Mouse (Mus musculus): ENCODE results near the gene Wdr24. TPM values are rescaled to one million over a fixed set of nuclear protein-coding genes. Genes with fewer than 3 reads are reported as not detected.

Wdr24 gene
- polyA plus RNA-seq, 1 experiment from 2014 or later: 11.2 TPM

Other genes starting within 250 kb of the Wdr24 start
- gene Lmf1, start 244.5 kb upstream of the Wdr24 start, polyA plus RNA-seq (2014; fragmentation: Illumina TruSeq; extraction: RNeasy Lipid Tissue Mini Kit (QIAGEN cat#74804); ENCODE audit: low read depth, low replicate concordance): 26.1 TPM
- gene Gng13, start 106.5 kb upstream of the Wdr24 start, polyA plus RNA-seq (2014; fragmentation: Illumina TruSeq; extraction: RNeasy Lipid Tissue Mini Kit (QIAGEN cat#74804); ENCODE audit: low read depth, low replicate concordance): 0.99 TPM
- gene Chtf18, start 96.2 kb upstream of the Wdr24 start, polyA plus RNA-seq (2014; fragmentation: Illumina TruSeq; extraction: RNeasy Lipid Tissue Mini Kit (QIAGEN cat#74804); ENCODE audit: low read depth, low replicate concordance): 1.4 TPM
- gene Rpusd1, start 96.0 kb upstream of the Wdr24 start, polyA plus RNA-seq (2014; fragmentation: Illumina TruSeq; extraction: RNeasy Lipid Tissue Mini Kit (QIAGEN cat#74804); ENCODE audit: low read depth, low replicate concordance): 9.4 TPM
- gene Mslnl, start 87.6 kb upstream of the Wdr24 start, polyA plus RNA-seq (2014; fragmentation: Illumina TruSeq; extraction: RNeasy Lipid Tissue Mini Kit (QIAGEN cat#74804); ENCODE audit: low read depth, low replicate concordance): not detected
- 18.6 TPM for gene Msln, start 69.2 kb upstream of the Wdr24 start, polyA plus RNA-seq (2014; fragmentation: Illumina TruSeq; extraction: RNeasy Lipid Tissue Mini Kit (QIAGEN cat#74804); ENCODE audit: low read depth, low replicate concordance)
- gene Narfl, start 49.9 kb upstream of the Wdr24 start, polyA plus RNA-seq (2014; fragmentation: Illumina TruSeq; extraction: RNeasy Lipid Tissue Mini Kit (QIAGEN cat#74804); ENCODE audit: low read depth, low replicate concordance): 41.3 TPM
- 15.1 TPM for gene Haghl, start 38.0 kb upstream of the Wdr24 start, polyA plus RNA-seq (2014; fragmentation: Illumina TruSeq; extraction: RNeasy Lipid Tissue Mini Kit (QIAGEN cat#74804); ENCODE audit: low read depth, low replicate concordance)
- 0.26 TPM for gene Ccdc78, start 37.0 kb upstream of the Wdr24 start, polyA plus RNA-seq (2014; fragmentation: Illumina TruSeq; extraction: RNeasy Lipid Tissue Mini Kit (QIAGEN cat#74804); ENCODE audit: low read depth, low replicate concordance)
- 41.4 TPM for gene Fam173a, start 30.7 kb upstream of the Wdr24 start, polyA plus RNA-seq (2014; fragmentation: Illumina TruSeq; extraction: RNeasy Lipid Tissue Mini Kit (QIAGEN cat#74804); ENCODE audit: low read depth, low replicate concordance)
- gene AC134908.4, start 28.0 kb upstream of the Wdr24 start, polyA plus RNA-seq (2014; fragmentation: Illumina TruSeq; extraction: RNeasy Lipid Tissue Mini Kit (QIAGEN cat#74804); ENCODE audit: low read depth, low replicate concordance): not detected
- 31.5 TPM for gene Metrn, start 26.5 kb upstream of the Wdr24 start, polyA plus RNA-seq (2014; fragmentation: Illumina TruSeq; extraction: RNeasy Lipid Tissue Mini Kit (QIAGEN cat#74804); ENCODE audit: low read depth, low replicate concordance)
- gene Fbxl16, start 14.5 kb upstream of the Wdr24 start, polyA plus RNA-seq (2014; fragmentation: Illumina TruSeq; extraction: RNeasy Lipid Tissue Mini Kit (QIAGEN cat#74804); ENCODE audit: low read depth, low replicate concordance): 2.1 TPM
- gene Jmjd8, start 5.2 kb downstream of the Wdr24 start, polyA plus RNA-seq (2014; fragmentation: Illumina TruSeq; extraction: RNeasy Lipid Tissue Mini Kit (QIAGEN cat#74804); ENCODE audit: low read depth, low replicate concordance): 31.6 TPM
- 133 TPM for gene Stub1, start 9.8 kb downstream of the Wdr24 start, polyA plus RNA-seq (2014; fragmentation: Illumina TruSeq; extraction: RNeasy Lipid Tissue Mini Kit (QIAGEN cat#74804); ENCODE audit: low read depth, low replicate concordance)
- 1.1 TPM for gene Rhbdl1, start 13.7 kb downstream of the Wdr24 start, polyA plus RNA-seq (2014; fragmentation: Illumina TruSeq; extraction: RNeasy Lipid Tissue Mini Kit (QIAGEN cat#74804); ENCODE audit: low read depth, low replicate concordance)
- gene Gm20683, start 18.1 kb downstream of the Wdr24 start, polyA plus RNA-seq (2014; fragmentation: Illumina TruSeq; extraction: RNeasy Lipid Tissue Mini Kit (QIAGEN cat#74804); ENCODE audit: low read depth, low replicate concordance): 4.1 TPM
- 133 TPM for gene Rhot2, start 21.2 kb downstream of the Wdr24 start, polyA plus RNA-seq (2014; fragmentation: Illumina TruSeq; extraction: RNeasy Lipid Tissue Mini Kit (QIAGEN cat#74804); ENCODE audit: low read depth, low replicate concordance)
- 3.2 TPM for gene Wdr90, start 37.9 kb downstream of the Wdr24 start, polyA plus RNA-seq (2014; fragmentation: Illumina TruSeq; extraction: RNeasy Lipid Tissue Mini Kit (QIAGEN cat#74804); ENCODE audit: low read depth, low replicate concordance)
- gene Mcrip2, start 45.1 kb downstream of the Wdr24 start, polyA plus RNA-seq (2014; fragmentation: Illumina TruSeq; extraction: RNeasy Lipid Tissue Mini Kit (QIAGEN cat#74804); ENCODE audit: low read depth, low replicate concordance): 194 TPM
- 19.7 TPM for gene Mettl26, start 51.4 kb downstream of the Wdr24 start, polyA plus RNA-seq (2014; fragmentation: Illumina TruSeq; extraction: RNeasy Lipid Tissue Mini Kit (QIAGEN cat#74804); ENCODE audit: low read depth, low replicate concordance)
- gene Wfikkn1, start 57.2 kb downstream of the Wdr24 start, polyA plus RNA-seq (2014; fragmentation: Illumina TruSeq; extraction: RNeasy Lipid Tissue Mini Kit (QIAGEN cat#74804); ENCODE audit: low read depth, low replicate concordance): not detected
- 15.4 TPM for gene Rab40c, start 96.1 kb downstream of the Wdr24 start, polyA plus RNA-seq (2014; fragmentation: Illumina TruSeq; extraction: RNeasy Lipid Tissue Mini Kit (QIAGEN cat#74804); ENCODE audit: low read depth, low replicate concordance)
- gene Pigq, start 121.3 kb downstream of the Wdr24 start, polyA plus RNA-seq (2014; fragmentation: Illumina TruSeq; extraction: RNeasy Lipid Tissue Mini Kit (QIAGEN cat#74804); ENCODE audit: low read depth, low replicate concordance): 40.5 TPM
- gene Nhlrc4, start 121.3 kb downstream of the Wdr24 start, polyA plus RNA-seq (2014; fragmentation: Illumina TruSeq; extraction: RNeasy Lipid Tissue Mini Kit (QIAGEN cat#74804); ENCODE audit: low read depth, low replicate concordance): not detected
- gene A930017K11Rik, start 128.9 kb downstream of the Wdr24 start, polyA plus RNA-seq (2014; fragmentation: Illumina TruSeq; extraction: RNeasy Lipid Tissue Mini Kit (QIAGEN cat#74804); ENCODE audit: low read depth, low replicate concordance): 0.34 TPM
- 9.9 TPM for gene Capn15, start 162.2 kb downstream of the Wdr24 start, polyA plus RNA-seq (2014; fragmentation: Illumina TruSeq; extraction: RNeasy Lipid Tissue Mini Kit (QIAGEN cat#74804); ENCODE audit: low read depth, low replicate concordance)
- gene Rab11fip3, start 245.9 kb downstream of the Wdr24 start, polyA plus RNA-seq (2014; fragmentation: Illumina TruSeq; extraction: RNeasy Lipid Tissue Mini Kit (QIAGEN cat#74804); ENCODE audit: low read depth, low replicate concordance): 28.2 TPM

Measured in heart, adult 10 weeks (tissue).